Mouse (Mus musculus) gastrocnemius, adult 8-10 months (tissue): ENCODE measurements around the gene C530008M17Rik. TPM values are rescaled to one million over a fixed set of nuclear protein-coding genes. Genes with fewer than 3 reads are reported as not detected.

Experiments
- DNase-seq, 2 experiments: peaks; one replicate each; pipeline ENCODE4 v3.0.0; 2022; ENCODE audit warnings: low spot score in 2 of 2
- total RNA-seq, 4 experiments: library from RNA; stranded (reverse); gene quantifications; 2 replicates each; pipeline ENCODE4 v1.2.4; 2022

C530008M17Rik gene
- total RNA-seq, 4 experiments from 2014 or later: 1.4 to 2.1 (median 1.9) TPM

- DNase-seq: no peak
These were observed 172.4 kb downstream of the C530008M17Rik start for GRCm38 (mm10) chr5:76828527-76829240.

GRCm38 (mm10) chr5:76832529-76833210, 176.4 kb downstream of the C530008M17Rik start:
- no peak for DNase-seq

GRCm38 (mm10) chr5:76837018-76837417, 180.7 kb downstream of the C530008M17Rik start:
- no peak for DNase-seq

- no peak for DNase-seq
These were observed 183.5 kb downstream of the C530008M17Rik start for GRCm38 (mm10) chr5:76839786-76840185.

- DNase-seq: no peak
These were observed 185.5 kb downstream of the C530008M17Rik start for GRCm38 (mm10) chr5:76841859-76842258.

- DNase-seq: peak in 1 of 2 experiments; percentile 32
These were observed 187.1 kb downstream of the C530008M17Rik start for GRCm38 (mm10) chr5:76843448-76843847.

- DNase-seq: no peak
These were observed 187.6 kb downstream of the C530008M17Rik start for GRCm38 (mm10) chr5:76843851-76844419.

- no peak for DNase-seq
These were observed 188.4 kb downstream of the C530008M17Rik start for GRCm38 (mm10) chr5:76844618-76845186.

- no peak for DNase-seq
These were observed 190.8 kb downstream of the C530008M17Rik start for GRCm38 (mm10) chr5:76847106-76847505.

GRCm38 (mm10) chr5:76851316-76851715, 195.0 kb downstream of the C530008M17Rik start:
- no peak for DNase-seq

GRCm38 (mm10) chr5:76853549-76853948, 197.2 kb downstream of the C530008M17Rik start:
- DNase-seq: peak; percentile 47 to 56

GRCm38 (mm10) chr5:76855829-76856600, 199.7 kb downstream of the C530008M17Rik start:
- DNase-seq: no peak

- no peak for DNase-seq
These were observed 201.0 kb downstream of the C530008M17Rik start for GRCm38 (mm10) chr5:76857103-76858015.

GRCm38 (mm10) chr5:76858444-76858843, 202.1 kb downstream of the C530008M17Rik start:
- no peak for DNase-seq

- no peak for DNase-seq
These were observed 210.5 kb downstream of the C530008M17Rik start for GRCm38 (mm10) chr5:76866819-76867218.

GRCm38 (mm10) chr5:76868693-76869286, 212.5 kb downstream of the C530008M17Rik start:
- DNase-seq: no peak

- no peak for DNase-seq
These were observed 213.2 kb downstream of the C530008M17Rik start for GRCm38 (mm10) chr5:76869553-76869952.

- no peak for DNase-seq
These were observed 219.9 kb downstream of the C530008M17Rik start for GRCm38 (mm10) chr5:76876106-76876758.

GRCm38 (mm10) chr5:76884107-76884506, 227.8 kb downstream of the C530008M17Rik start:
- DNase-seq: no peak
